Mouse (Mus musculus): ENCODE results near the gene Pde5a. TPM values are rescaled to one million over a fixed set of nuclear protein-coding genes. Genes with fewer than 3 reads are reported as not detected.

Gene Pde5a
- polyA plus RNA-seq (2014; fragmentation: Illumina TruSeq; extraction: RNeasy Lipid Tissue Mini Kit (QIAGEN cat#74804); ENCODE audit: low read depth, low replicate concordance) = 132 TPM

DNA sequence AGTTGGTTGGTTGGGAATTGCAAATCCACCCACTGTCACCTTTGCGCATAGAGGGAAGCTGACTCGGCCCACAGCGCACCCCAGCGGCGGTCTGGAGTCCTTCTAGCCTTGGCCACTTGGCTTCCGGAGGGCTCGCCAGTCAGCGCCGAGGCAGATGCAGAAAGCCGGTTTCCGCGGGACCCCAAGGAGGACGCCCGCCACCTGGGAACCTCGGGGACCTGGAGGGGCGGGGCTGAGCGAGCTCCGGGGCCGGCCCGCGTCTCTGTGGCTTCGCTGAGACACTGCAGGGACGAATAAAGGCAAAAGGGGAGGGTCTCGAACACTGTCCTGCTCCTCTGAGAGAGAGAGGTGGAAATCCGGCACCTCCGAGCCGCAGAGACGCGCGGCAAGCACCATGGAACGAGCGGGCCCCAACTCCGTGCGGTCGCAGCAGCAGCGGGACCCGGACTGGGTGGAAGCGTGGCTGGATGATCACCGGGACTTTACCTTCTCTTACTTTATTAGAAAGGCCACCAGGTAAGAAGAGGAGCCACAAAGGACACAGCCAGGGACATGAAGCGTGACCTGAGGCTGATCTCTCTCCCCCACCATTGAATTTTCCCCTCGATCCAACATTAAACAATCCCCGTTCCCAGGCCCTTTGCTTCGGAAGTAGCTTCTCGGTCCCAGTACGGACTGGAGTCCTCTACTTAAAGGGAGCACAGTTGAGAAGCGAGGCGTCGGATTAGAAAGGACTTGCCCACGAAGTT, at the start of gene Pde5a:
Gene Pde5a, plus strand, starts transcription at position 96 of the 749 bp plus-strand sequence.

DNA sequence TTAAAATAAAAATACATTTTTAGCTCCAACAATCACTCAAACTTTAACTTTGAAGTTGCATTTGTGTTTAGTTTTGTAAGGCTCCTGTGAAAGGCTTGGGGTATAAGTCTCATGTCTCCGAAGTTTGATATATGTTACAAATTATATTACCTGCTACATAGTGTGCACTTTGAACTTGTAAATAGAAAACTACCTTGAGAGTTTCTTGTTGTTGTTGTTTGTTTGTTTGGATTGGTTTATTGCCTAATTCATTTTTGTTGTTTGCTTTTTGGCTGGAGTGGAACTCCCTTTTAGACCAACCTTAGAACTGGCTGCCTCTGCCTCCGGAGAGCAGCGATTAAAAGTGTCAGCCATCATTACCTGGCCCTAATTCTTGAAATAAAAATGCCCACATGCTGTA, 166.0 kb downstream of the Pde5a start, which contains the start of gene Fabp2:
Gene Fabp2, plus strand, starts transcription at position 301 of the 400 bp plus-strand sequence.

Other genes with a start within 250 kb of the Pde5a start
- 63.3 TPM for gene Fnbp1l, start 109.2 kb upstream of the Pde5a start, polyA plus RNA-seq (2014; fragmentation: Illumina TruSeq; extraction: RNeasy Lipid Tissue Mini Kit (QIAGEN cat#74804); ENCODE audit: low read depth, low replicate concordance)
- not detected for gene Fabp2, start 166.1 kb downstream of the Pde5a start, polyA plus RNA-seq (2014; fragmentation: Illumina TruSeq; extraction: RNeasy Lipid Tissue Mini Kit (QIAGEN cat#74804); ENCODE audit: low read depth, low replicate concordance)
- gene Gm10959, start 190.4 kb downstream of the Pde5a start, polyA plus RNA-seq (2014; fragmentation: Illumina TruSeq; extraction: RNeasy Lipid Tissue Mini Kit (QIAGEN cat#74804); ENCODE audit: low read depth, low replicate concordance) = not detected
- gene 1810037I17Rik, start 195.3 kb downstream of the Pde5a start, polyA plus RNA-seq (2014; fragmentation: Illumina TruSeq; extraction: RNeasy Lipid Tissue Mini Kit (QIAGEN cat#74804); ENCODE audit: low read depth, low replicate concordance) = 46.0 TPM